Mouse (Mus musculus): ENCODE measurements around the gene Trp73. TPM values are rescaled to one million over a fixed set of nuclear protein-coding genes. Genes with fewer than 3 reads are reported as not detected.

Trp73 gene
- total RNA-seq, 2 experiments from 2014 or later, result 0.05 to 0.07 TPM

- no peak for DNase-seq
- intact Hi-C loops (cut with DNase I), result no loop called here
Measured at GRCm38 (mm10) chr4:154146342-154146741, 6.3 kb upstream of the Trp73 start.

GRCm38 (mm10) chr4:154144712-154145111, 4.7 kb upstream of the Trp73 start:
- DNase-seq, result no peak
- intact Hi-C loops (cut with DNase I), result no loop called here

GRCm38 (mm10) chr4:154142211-154143040, 2.4 kb upstream of the Trp73 start, which contains the start of gene Wrap73:
Gene Wrap73 (plus strand): TSS chr4:154142372.
- peak; percentile 89 to 91 for DNase-seq
- intact Hi-C loops (cut with DNase I), result loop anchor here (2.0 kb wide), 1 partner anchor 14 kb away; no protein-coding TSS in a partner anchor

- intact Hi-C loops (cut with DNase I), result no loop called here
- DNase-seq, result no peak
Measured at GRCm38 (mm10) chr4:154141009-154141867, 1.2 kb upstream of the Trp73 start.

- DNase-seq, result no peak
- intact Hi-C loops (cut with DNase I), result no loop called here
Measured at GRCm38 (mm10) chr4:154140213-154141008, 403 bp upstream of the Trp73 start.

GRCm38 (mm10) chr4:154139671-154140181, 282 bp downstream of the Trp73 start:
- intact Hi-C loops (cut with DNase I), result no loop called here
- no peak for DNase-seq

- intact Hi-C loops (cut with DNase I), result no loop called here
- no peak for DNase-seq
Measured at GRCm38 (mm10) chr4:154137139-154137538, 2.9 kb downstream of the Trp73 start.

GRCm38 (mm10) chr4:154134803-154135202, 5.2 kb downstream of the Trp73 start:
- no peak for DNase-seq

GRCm38 (mm10) chr4:154131894-154132293, 8.1 kb downstream of the Trp73 start:
- DNase-seq, result no peak
- intact Hi-C loops (cut with DNase I), result no loop called here

More at GRCm38 (mm10) chr4:154134803-154135202, 5.2 kb downstream of the Trp73 start:
- intact Hi-C loops (cut with DNase I), result no loop called here

GRCm38 (mm10) chr4:154129950-154130349, 10.1 kb downstream of the Trp73 start:
- intact Hi-C loops (cut with DNase I), result no loop called here
- DNase-seq, result no peak

- DNase-seq, result no peak
- intact Hi-C loops (cut with DNase I), result no loop called here
Measured at GRCm38 (mm10) chr4:154127273-154127672, 12.7 kb downstream of the Trp73 start.

GRCm38 (mm10) chr4:154125202-154125601, 14.8 kb downstream of the Trp73 start:
- no peak for DNase-seq
- intact Hi-C loops (cut with DNase I), result no loop called here

GRCm38 (mm10) chr4:154123553-154123952, 16.5 kb downstream of the Trp73 start:
- DNase-seq, result no peak
- intact Hi-C loops (cut with DNase I), result no loop called here

- DNase-seq, result no peak
- intact Hi-C loops (cut with DNase I), result no loop called here
Measured at GRCm38 (mm10) chr4:154122374-154122773, 17.6 kb downstream of the Trp73 start.

GRCm38 (mm10) chr4:154121800-154122199, 18.2 kb downstream of the Trp73 start:
- no peak for DNase-seq
- intact Hi-C loops (cut with DNase I), result no loop called here

- intact Hi-C loops (cut with DNase I), result no loop called here
- no peak for DNase-seq
Measured at GRCm38 (mm10) chr4:154119208-154119607, 20.8 kb downstream of the Trp73 start.

- intact Hi-C loops (cut with DNase I), result no loop called here
- DNase-seq, result no peak
Measured at GRCm38 (mm10) chr4:154118782-154119181, 21.2 kb downstream of the Trp73 start.

GRCm38 (mm10) chr4:154116421-154116820, 23.6 kb downstream of the Trp73 start:
- DNase-seq, result no peak
- intact Hi-C loops (cut with DNase I), result no loop called here

- intact Hi-C loops (cut with DNase I), result no loop called here
- DNase-seq, result no peak
Measured at GRCm38 (mm10) chr4:154109850-154110243, 30.2 kb downstream of the Trp73 start.

- no peak for DNase-seq
- intact Hi-C loops (cut with DNase I), result no loop called here
Measured at GRCm38 (mm10) chr4:154109216-154109849, 30.7 kb downstream of the Trp73 start.

Data from heart, postnatal 14 days (tissue).